Mouse (Mus musculus): ENCODE measurements around the gene Endov. TPM values are rescaled to one million over a fixed set of nuclear protein-coding genes. Genes with fewer than 3 reads are reported as not detected.

Gene Endov
- polyA plus RNA-seq, 2 experiments = 4.3 to 5.1 TPM

DNA sequence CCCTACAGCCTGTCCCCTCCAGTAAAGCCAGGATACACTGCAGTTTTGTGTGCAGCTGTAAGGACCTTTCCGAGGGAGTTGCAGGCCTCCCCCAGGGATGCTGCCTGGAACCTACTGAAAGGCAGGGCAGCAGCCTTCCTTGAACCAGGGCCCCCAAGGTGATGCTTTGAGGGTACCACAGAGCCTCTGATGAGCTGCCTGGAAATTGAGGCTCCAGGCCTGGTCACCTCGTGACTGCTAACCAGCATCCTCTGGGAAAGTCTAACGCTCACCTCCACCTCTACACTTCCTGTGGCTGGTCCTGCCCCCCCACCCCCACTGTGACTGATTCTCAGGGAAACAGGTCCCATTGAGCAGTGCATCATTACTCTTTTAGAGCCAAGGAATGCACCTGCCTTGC lies 54.1 kb downstream of the Endov start:
- Histone ChIP-seq H3K4me2 (ENCODE audit: low read depth) (no peak overlapping the region), H3K9ac (replicated peaks) (no peak overlapping the region), H3K27ac (no peak overlapping the region), H3K4me1 (replicated peaks; ENCODE audit: control insufficient read depth in 2 of 2, insufficient read depth in 2 of 2, low read length in 1 of 2) (no peaks in the 10 kb centered on the region), H3K4me3 (ENCODE audit: insufficient read depth in 1 of 2, low read depth in 2 of 2, low read length in 2 of 2) (no peak overlapping the region), H3K9me3 (ENCODE audit: control insufficient read depth, low read length) (no peaks in the 10 kb centered on the region), H3K27me3 (ENCODE audit: control insufficient read depth, insufficient read depth, low read length) (peaks cover 64% of the 10 kb centered on the region), H3K36me3 (replicated peaks; ENCODE audit: control insufficient read depth, insufficient read depth, low read depth) (no peaks in the 10 kb centered on the region)
- TF ChIP-seq CTCF (IDR thresholded peaks at IDR 0.05; ENCODE audit: low read depth) (no peak), EP300 (IDR thresholded peaks at IDR 0.05; ENCODE audit: low read depth) (no peak)
- no peak for DNase-seq (ENCODE audit: low read depth in 3 of 3, low spot score in 3 of 3)
- no peak for ATAC-seq (ENCODE audit: insufficient read depth)
- 29% methylated on average over 3 of the region's 3 CpGs for WGBS (ENCODE audit: insufficient replicate concordance)

DNA sequence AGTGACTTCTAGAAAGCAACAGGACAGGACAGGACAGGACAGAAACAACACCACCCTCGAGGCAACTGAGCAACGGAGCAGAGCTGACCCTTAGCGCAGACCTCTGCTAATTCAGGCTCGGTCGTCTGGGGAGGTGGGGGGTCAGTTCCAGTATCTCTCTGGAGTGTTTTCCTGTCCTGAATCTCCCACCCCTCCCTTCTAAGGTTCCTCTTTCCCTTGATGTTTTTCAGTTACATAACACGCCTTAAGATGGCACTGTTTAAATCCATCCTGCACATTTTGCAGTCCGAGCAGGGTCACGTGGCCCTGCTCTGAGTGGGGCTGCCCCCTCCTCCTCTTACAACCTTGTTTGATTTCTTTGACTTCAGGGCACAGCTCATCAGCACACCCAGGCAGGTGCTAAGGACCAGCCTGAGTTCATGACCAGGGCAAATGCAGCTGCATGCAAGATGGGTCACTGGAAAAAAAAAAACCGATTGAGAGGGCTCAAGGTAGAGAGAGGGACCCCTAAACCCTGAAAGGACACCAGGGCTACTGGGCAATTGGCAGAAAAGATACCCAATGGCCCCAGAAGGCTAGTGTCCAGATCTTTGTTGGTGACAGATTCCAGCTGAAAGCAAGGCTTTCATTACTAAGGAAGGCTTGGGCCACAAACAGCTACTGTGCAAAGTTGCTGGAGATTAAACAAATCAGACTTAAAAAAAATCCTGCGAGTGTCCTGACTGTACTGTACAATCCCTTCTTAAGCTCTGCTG lies 54.8 kb downstream of the Endov start:
- DNase-seq (ENCODE audit: low read depth in 3 of 3, low spot score in 3 of 3) (no peak), ATAC-seq (ENCODE audit: insufficient read depth) (no peak)
- H3K4me1 ChIP-seq (replicated peaks; ENCODE audit: control insufficient read depth in 2 of 2, insufficient read depth in 2 of 2, low read length in 1 of 2) = no peaks in the 10 kb centered on the region
- H3K36me3 ChIP-seq (replicated peaks; ENCODE audit: control insufficient read depth, insufficient read depth, low read depth) = no peaks in the 10 kb centered on the region
- H3K4me2 ChIP-seq (ENCODE audit: low read depth) = no peak overlapping the region
- H3K4me3 ChIP-seq (ENCODE audit: insufficient read depth in 1 of 2, low read depth in 2 of 2, low read length in 2 of 2) = no peak overlapping the region
- H3K27me3 ChIP-seq (ENCODE audit: control insufficient read depth, insufficient read depth, low read length) = peaks cover 71% of the 10 kb centered on the region
- WGBS (ENCODE audit: insufficient replicate concordance) = 7% methylated on average over 10 of the region's 10 CpGs
- TF ChIP-seq EP300 (IDR thresholded peaks at IDR 0.05; ENCODE audit: low read depth) (no peak), CTCF (IDR thresholded peaks at IDR 0.05; ENCODE audit: low read depth) (no peak)
- H3K27ac ChIP-seq = no peak overlapping the region
- no peak overlapping the region for H3K9ac ChIP-seq (replicated peaks)
- H3K9me3 ChIP-seq (ENCODE audit: control insufficient read depth, low read length) = no peaks in the 10 kb centered on the region

DNA sequence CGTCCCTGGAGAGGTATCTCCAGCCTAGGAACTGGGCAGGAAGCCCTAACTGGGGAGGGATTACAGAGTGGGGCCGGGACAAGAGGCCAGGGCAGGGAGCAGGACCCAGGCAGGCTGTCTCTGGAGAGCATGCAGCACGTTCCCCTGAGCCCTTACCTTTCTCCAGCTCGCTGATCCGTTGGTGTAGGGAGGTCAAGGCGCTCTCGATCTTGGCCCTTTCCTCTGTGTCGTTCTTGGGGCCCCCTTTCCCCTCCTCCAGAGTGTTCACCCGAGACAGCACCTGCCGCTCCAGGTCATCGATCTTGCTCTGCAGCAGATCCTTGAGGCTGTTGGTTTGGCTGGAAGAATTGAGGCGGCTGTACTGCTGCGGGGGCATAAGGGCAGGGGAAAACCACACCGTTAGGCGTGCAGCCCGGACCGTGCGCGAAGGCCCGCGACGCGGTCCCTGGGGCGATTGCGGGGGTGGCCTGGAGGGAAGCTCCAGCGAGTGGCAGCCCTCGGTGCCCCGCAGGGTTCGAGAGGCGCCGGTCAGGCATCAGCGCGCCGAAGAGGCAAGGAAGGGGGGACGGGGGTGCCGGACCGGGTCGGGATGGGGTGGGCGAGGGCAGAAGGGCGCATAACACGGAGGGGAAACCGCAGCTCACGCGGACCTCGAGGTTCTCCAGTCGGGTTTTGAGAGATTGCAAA lies 55.5 kb downstream of the Endov start:
- DNase-seq (ENCODE audit: low read depth in 3 of 3, low spot score in 3 of 3) (no peak), ATAC-seq (ENCODE audit: insufficient read depth) (no peak)
- no peak overlapping the region for H3K9ac ChIP-seq (replicated peaks)
- H3K27ac ChIP-seq = no peak overlapping the region
- peaks cover 72% of the 10 kb centered on the region for H3K27me3 ChIP-seq (ENCODE audit: control insufficient read depth, insufficient read depth, low read length)
- TF ChIP-seq CTCF (IDR thresholded peaks at IDR 0.05; ENCODE audit: low read depth) = no peak
- no peak for TF ChIP-seq EP300 (IDR thresholded peaks at IDR 0.05; ENCODE audit: low read depth)
- no peak overlapping the region for H3K4me3 ChIP-seq (ENCODE audit: insufficient read depth in 1 of 2, low read depth in 2 of 2, low read length in 2 of 2)
- peak overlapping the region; percentile 55 for H3K4me2 ChIP-seq (ENCODE audit: low read depth)
- H3K36me3 ChIP-seq (replicated peaks; ENCODE audit: control insufficient read depth, insufficient read depth, low read depth) = no peaks in the 10 kb centered on the region
- no peaks in the 10 kb centered on the region for H3K9me3 ChIP-seq (ENCODE audit: control insufficient read depth, low read length)
- no peaks in the 10 kb centered on the region for H3K4me1 ChIP-seq (replicated peaks; ENCODE audit: control insufficient read depth in 2 of 2, insufficient read depth in 2 of 2, low read length in 1 of 2)
- 2% methylated on average over 46 of the region's 46 CpGs for WGBS (ENCODE audit: insufficient replicate concordance)

DNA sequence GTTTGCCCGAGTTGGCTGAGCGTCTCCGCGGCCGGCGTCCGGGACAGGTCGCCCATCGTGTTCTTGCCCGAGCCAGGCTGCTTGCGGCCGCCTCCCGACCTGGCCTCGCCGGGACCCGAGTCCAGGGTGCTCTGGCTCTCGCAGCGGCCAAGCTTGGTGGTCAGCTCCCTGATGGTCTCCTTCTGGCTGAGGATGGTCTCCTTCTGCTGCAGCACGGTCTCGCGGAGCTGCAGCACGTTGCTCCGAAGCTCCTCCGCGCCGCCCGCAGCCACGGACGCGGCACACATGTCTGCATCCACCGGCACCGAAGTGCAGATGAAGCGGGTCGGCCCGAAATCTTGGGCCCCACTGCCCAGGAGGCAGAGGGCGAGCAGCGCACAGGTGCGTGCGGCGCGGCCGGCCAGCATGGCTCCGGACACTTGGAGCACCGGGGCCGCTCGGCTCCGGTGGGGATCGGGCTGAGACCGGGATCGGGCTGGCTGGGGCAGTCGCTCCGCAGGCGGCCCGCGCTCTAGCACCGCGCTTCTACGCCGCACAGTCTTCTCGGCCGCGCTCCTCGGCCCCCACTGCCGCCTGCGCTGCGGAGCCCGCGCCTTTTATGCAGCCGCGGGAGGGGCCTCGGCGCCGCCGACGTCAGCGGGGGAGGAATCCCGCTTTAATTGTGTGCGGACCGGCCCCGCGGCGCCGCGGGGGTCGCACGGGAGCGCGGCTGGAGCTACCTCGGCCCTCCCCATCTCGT lies 56.2 kb downstream of the Endov start, which contains the start of gene Nptx1:
Nptx1 (minus strand) TSS at position 571 of the 739 bp plus-strand sequence.
- DNase-seq (ENCODE audit: low read depth in 3 of 3, low spot score in 3 of 3) (no peak), ATAC-seq (ENCODE audit: insufficient read depth) (no peak)
- Histone ChIP-seq H3K36me3 (replicated peaks; ENCODE audit: control insufficient read depth, insufficient read depth, low read depth) (no peaks in the 10 kb centered on the region), H3K4me2 (ENCODE audit: low read depth) (peak within 1 kb of the TSS; percentile 55), H3K4me1 (replicated peaks; ENCODE audit: control insufficient read depth in 2 of 2, insufficient read depth in 2 of 2, low read length in 1 of 2) (peaks cover 0 to 4% of the 10 kb centered on the region in 2 experiments; a peak in 2 of 4 replicates), H3K9me3 (ENCODE audit: control insufficient read depth, low read length) (no peaks in the 10 kb centered on the region), H3K27ac (no peak within 1 kb of the TSS), H3K27me3 (ENCODE audit: control insufficient read depth, insufficient read depth, low read length) (peaks cover 72% of the 10 kb centered on the region), H3K9ac (replicated peaks) (no peak within 1 kb of the TSS), H3K4me3 (ENCODE audit: insufficient read depth in 1 of 2, low read depth in 2 of 2, low read length in 2 of 2) (peak within 1 kb of the TSS; percentile 6 to 41; a peak in 3 of 4 replicates)
- TF ChIP-seq EP300 (IDR thresholded peaks at IDR 0.05; ENCODE audit: low read depth) (no peak), CTCF (IDR thresholded peaks at IDR 0.05; ENCODE audit: low read depth) (no peak)
- WGBS (ENCODE audit: insufficient replicate concordance) = 1% methylated on average over 86 of the region's 90 CpGs

All from liver, embryonic 14.5 days (tissue).